Mouse (Mus musculus): Measurements from ENCODE around the gene Sufu. TPM values are rescaled to one million over a fixed set of nuclear protein-coding genes. Genes with fewer than 3 reads are reported as not detected.

The Sufu gene
- polyA plus RNA-seq, 1 experiment from 2014 or later, result 7.6 TPM

- Histone ChIP-seq H3K36me3 (ENCODE audit: inconsistent target) (0 out of 2 replicates have a peak, but pooled peaks cover 10% of the 10 kb centered on the region), H3K27ac (no peak overlapping the region), H3K79me2 (ENCODE audit: inconsistent target) (peaks cover 12% of the 10 kb centered on the region; the same call in 1 of the 2 replicates), H3K4me3 (ENCODE audit: inconsistent target) (no peak overlapping the region)
- 87% methylated on average over 22 of the region's 23 CpGs for WGBS (ENCODE audit: missing documents)
These were observed 28.7 kb upstream of the Sufu start for GRCm38 (mm10) chr19:46367798-46368590.

DNA sequence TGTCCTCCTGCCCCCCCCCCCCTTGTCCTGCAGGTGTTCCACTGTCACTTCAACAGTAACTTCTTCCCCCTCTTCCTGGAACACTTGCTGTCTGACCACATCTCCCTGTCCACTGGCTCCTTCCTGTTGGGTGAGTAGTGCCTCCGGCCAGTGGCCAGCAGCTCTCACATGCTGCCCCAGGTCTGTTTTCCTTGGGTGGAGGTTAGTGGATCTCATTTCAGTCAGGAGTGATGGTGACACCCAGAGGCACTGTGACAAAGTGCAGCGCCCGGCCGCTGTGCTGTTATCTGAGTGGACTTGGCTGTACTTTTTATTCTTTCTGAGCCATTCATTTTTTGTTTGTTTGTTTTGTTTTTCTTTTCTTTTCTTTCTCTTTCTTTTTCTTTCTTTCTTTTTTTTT, 27.5 kb upstream of the Sufu start:
- no peak overlapping the region for H3K27ac ChIP-seq
- peaks cover 12% of the 10 kb centered on the region; the same call in 1 of the 2 replicates for H3K79me2 ChIP-seq (ENCODE audit: inconsistent target)
- no peak overlapping the region for H3K4me3 ChIP-seq (ENCODE audit: inconsistent target)
- WGBS (ENCODE audit: missing documents), result 31% methylated on average over 4 of the region's 4 CpGs
- 0 out of 2 replicates have a peak, but pooled peaks cover 10% of the 10 kb centered on the region for H3K36me3 ChIP-seq (ENCODE audit: inconsistent target)

DNA sequence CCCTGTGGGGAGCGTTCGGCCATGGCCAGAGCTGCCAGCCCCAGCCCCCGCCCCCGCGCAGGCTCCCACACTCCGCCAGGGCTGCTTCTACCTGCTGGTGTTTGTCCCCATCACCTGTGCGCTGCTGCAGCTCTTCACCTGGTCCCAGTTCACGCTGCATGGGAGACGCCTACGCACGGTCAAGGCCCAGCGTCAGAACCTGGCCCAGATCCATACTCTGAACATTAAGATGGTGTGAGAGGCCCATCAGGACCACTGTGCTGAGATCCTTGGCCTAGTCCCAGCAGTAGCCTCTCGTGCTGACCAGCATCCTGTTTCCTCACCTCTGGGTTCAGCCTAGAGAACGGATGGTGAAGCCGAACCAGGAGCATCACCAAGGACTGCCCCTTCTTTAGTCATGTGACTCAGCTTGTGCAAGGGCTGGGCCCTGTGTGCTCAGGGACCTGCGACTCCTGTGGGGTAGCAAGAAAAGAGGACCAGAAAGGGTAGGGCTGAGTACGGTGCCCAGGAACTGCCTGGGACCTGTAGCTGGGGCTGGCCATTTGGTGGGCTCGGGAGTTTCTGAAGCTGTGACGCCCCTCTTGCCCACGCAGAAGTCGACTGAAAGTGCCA, 22.1 kb upstream of the Sufu start:
- H3K36me3 ChIP-seq (ENCODE audit: inconsistent target), result peaks cover 33% of the 10 kb centered on the region
- no peaks in the 10 kb centered on the region for H3K79me2 ChIP-seq (ENCODE audit: inconsistent target)
- 89% methylated on average over 21 of the region's 21 CpGs for WGBS (ENCODE audit: missing documents)
- H3K27ac ChIP-seq, result no peak overlapping the region
- no peak overlapping the region for H3K4me3 ChIP-seq (ENCODE audit: inconsistent target)

GRCm38 (mm10) chr19:46375489-46375888, 21.2 kb upstream of the Sufu start:
- 82% methylated on average over 5 of the region's 5 CpGs for WGBS (ENCODE audit: missing documents)
- H3K36me3 ChIP-seq (ENCODE audit: inconsistent target), result peaks cover 42% of the 10 kb centered on the region
- H3K27ac ChIP-seq, result no peak overlapping the region
- H3K4me3 ChIP-seq (ENCODE audit: inconsistent target), result no peak overlapping the region
- H3K79me2 ChIP-seq (ENCODE audit: inconsistent target), result no peaks in the 10 kb centered on the region

DNA sequence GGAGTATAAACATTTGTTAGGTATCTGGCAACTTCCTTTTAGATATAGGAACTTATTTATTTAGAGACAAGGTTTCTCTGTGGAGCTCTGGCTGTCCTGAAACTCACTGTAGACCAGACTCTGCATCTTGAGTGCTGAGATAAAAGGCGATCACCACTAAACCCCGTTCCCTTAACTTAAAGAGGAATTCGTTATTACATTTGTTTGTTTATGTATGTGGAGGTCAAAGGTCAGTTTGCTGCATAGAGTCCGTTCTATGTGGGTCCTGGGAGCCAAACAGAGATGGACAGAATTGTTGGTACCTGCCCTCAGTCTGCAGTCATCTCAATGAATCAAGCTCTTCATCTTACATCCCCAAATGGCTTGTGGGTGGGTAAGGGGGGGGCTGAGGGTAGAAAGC, 20.8 kb upstream of the Sufu start:
- no peak overlapping the region for H3K27ac ChIP-seq
- no peak overlapping the region for H3K4me3 ChIP-seq (ENCODE audit: inconsistent target)
- H3K36me3 ChIP-seq (ENCODE audit: inconsistent target), result peaks cover 46% of the 10 kb centered on the region
- WGBS (ENCODE audit: missing documents), result 98% methylated on average over 4 of the region's 4 CpGs
- H3K79me2 ChIP-seq (ENCODE audit: inconsistent target), result no peaks in the 10 kb centered on the region

DNA sequence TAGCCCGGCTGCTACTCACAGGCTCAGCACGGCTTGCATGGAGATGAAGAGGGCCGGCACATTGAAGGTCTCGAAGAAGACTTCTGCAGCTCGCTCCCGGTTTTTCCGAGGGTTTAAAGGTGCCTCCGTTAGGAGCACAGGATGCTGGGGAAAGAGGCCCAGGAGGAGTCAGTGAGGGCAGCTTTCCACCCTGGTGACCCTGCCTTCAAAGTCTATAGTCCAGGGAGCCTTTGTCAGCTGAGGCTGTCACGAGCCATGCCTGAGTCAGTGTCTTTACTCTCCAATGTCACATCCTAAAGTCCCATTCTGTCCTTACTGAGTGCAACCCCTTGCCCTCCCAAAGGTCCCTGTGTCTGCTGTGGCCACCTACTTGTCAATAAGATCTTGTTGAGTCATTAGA, 14.4 kb upstream of the Sufu start:
- H3K4me3 ChIP-seq (ENCODE audit: inconsistent target), result no peak overlapping the region
- WGBS (ENCODE audit: missing documents), result 93% methylated on average over 9 of the region's 9 CpGs
- no peak overlapping the region for H3K27ac ChIP-seq
- H3K79me2 ChIP-seq (ENCODE audit: inconsistent target), result peaks cover 14% of the 10 kb centered on the region
- H3K36me3 ChIP-seq (ENCODE audit: inconsistent target), result peaks cover 94% of the 10 kb centered on the region

DNA sequence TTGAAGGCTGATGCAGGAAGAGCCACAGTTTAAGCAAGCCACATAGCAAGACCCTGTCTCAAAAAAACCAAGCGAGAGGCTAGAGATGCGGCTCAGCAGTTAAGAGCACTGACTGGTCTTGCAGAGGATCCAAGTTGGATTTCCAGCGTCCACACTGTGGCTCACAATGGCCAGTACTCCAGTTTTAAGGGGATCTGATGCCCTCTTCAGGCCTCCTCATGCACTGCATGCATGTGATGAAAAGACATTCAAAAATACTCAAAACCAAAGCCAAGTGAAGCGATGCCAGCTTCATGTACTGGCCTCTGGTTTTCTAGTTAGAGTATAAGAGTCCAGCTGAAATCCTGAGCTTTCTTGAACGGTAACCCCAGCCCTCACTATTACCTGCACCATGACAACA, 6.8 kb upstream of the Sufu start:
- no peak overlapping the region for H3K27ac ChIP-seq
- 94% methylated on average over 5 of the region's 5 CpGs for WGBS (ENCODE audit: missing documents)
- no peak overlapping the region for H3K4me3 ChIP-seq (ENCODE audit: inconsistent target)
- peaks cover 90% of the 10 kb centered on the region for H3K79me2 ChIP-seq (ENCODE audit: inconsistent target)
- H3K36me3 ChIP-seq (ENCODE audit: inconsistent target), result peaks cover 29% of the 10 kb centered on the region

- 21% methylated on average over 4 of the region's 4 CpGs for WGBS (ENCODE audit: missing documents)
These were observed 4.7 kb upstream of the Sufu start for GRCm38 (mm10) chr19:46392018-46392417.

GRCm38 (mm10) chr19:46394712-46395108, 2.0 kb upstream of the Sufu start:
- Histone ChIP-seq H3K79me2 (ENCODE audit: inconsistent target) (peaks cover 80% of the 10 kb centered on the region), H3K27ac (0 out of 2 replicates have a peak overlapping the region, but pooled peaks have one; percentile 12), H3K4me3 (ENCODE audit: inconsistent target) (peak overlapping the region; percentile 90), H3K36me3 (ENCODE audit: inconsistent target) (no peaks in the 10 kb centered on the region)
- WGBS (ENCODE audit: missing documents), result 1% methylated on average over 10 of the region's 10 CpGs

More at GRCm38 (mm10) chr19:46392018-46392417, 4.7 kb upstream of the Sufu start:
- H3K27ac ChIP-seq, result no peak overlapping the region
- peaks cover 84% of the 10 kb centered on the region for H3K79me2 ChIP-seq (ENCODE audit: inconsistent target)
- no peak overlapping the region for H3K4me3 ChIP-seq (ENCODE audit: inconsistent target)
- peaks cover 13% of the 10 kb centered on the region for H3K36me3 ChIP-seq (ENCODE audit: inconsistent target)

DNA sequence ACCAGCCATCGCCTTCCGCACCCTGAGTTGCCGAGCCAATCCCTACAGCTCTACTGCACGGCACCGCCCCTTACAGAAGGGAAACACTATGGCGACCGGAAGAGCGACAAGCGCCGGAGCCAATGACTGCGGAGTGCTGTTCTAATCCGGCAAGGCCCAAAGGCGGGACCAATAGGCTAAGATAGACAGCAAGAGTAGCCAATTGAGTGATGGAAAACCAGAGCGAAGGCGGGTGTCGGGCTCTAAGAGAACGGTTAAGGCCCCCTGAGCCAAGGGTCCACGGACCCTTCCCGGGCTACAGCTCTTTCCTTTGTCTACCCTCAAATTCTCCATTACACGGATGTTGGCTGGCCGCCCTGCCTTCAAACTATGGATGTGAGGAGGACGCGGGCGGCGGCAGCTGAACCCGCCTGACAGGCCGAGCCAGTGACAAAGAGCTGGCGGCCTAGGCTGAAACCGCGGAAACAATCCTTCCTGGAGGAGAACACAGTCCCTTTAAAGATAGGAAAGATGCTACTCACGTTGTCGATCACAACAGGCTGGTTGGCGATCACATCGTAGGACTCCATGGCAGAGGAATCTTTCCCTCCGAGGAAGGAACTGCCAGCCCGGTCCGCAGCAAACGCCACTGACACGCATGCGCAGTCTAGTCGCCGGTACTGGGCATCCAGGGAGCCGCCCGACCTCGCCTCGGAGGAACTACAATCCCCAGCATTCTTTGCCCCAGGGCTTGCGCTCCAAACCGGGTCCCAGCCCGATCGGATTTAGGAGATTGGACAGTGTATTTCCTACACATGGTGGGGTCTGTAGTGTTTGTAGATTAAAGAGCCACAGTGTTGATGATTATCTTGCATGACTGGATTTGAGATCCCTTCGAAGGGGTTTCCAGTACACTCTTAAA, 1.3 kb upstream of the Sufu start, which contains the start of gene Actr1a:
Gene Actr1a, minus strand, starts transcription at position 640 of the 901 bp plus-strand sequence.
- peak within 1 kb of the TSS; percentile 90 for H3K4me3 ChIP-seq (ENCODE audit: inconsistent target)
- WGBS (ENCODE audit: missing documents), result 1% methylated on average over 51 of the region's 51 CpGs
- peaks cover 80% of the 10 kb centered on the region for H3K79me2 ChIP-seq (ENCODE audit: inconsistent target)
- H3K36me3 ChIP-seq (ENCODE audit: inconsistent target), result no peaks in the 10 kb centered on the region
- H3K27ac ChIP-seq, result peak within 1 kb of the TSS; percentile 72

- H3K79me2 ChIP-seq (ENCODE audit: inconsistent target), result peaks cover 73% of the 10 kb centered on the region
- H3K27ac ChIP-seq, result peak overlapping the region; percentile 72; the same call in 1 of the 2 replicates
- H3K4me3 ChIP-seq (ENCODE audit: inconsistent target), result peak overlapping the region; percentile 90
- no peaks in the 10 kb centered on the region for H3K36me3 ChIP-seq (ENCODE audit: inconsistent target)
- WGBS (ENCODE audit: missing documents), result 6% methylated on average over 8 of the region's 8 CpGs
These were observed 587 bp upstream of the Sufu start for GRCm38 (mm10) chr19:46396109-46396508.

GRCm38 (mm10) chr19:46397436-46398001, 823 bp downstream of the Sufu start:
- Histone ChIP-seq H3K79me2 (ENCODE audit: inconsistent target) (peaks cover 59% of the 10 kb centered on the region), H3K27ac (no peak overlapping the region), H3K4me3 (ENCODE audit: inconsistent target) (peak overlapping the region; percentile 75), H3K36me3 (ENCODE audit: inconsistent target) (no peaks in the 10 kb centered on the region)
- WGBS (ENCODE audit: missing documents), result 6% methylated on average over 18 of the region's 19 CpGs

DNA sequence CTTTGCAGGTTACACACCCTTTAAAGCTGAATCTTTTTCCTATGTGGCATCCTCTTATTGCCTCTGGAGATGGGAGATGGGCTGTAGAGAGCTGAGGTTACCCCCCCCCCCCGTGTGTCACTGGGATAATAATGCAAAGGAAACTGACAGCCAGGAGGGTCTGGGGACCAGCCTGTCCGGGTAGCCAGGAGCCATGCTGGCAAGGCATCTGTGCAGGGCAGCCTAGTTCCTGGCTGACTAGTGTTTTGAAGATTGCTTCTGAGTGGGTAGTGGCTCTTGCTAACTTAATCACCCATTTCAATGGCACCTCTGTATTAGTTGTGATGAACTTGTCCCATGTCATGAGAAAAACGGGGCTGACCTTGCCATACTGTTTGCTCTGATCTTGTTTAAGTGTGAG, 1.7 kb downstream of the Sufu start:
- Histone ChIP-seq H3K79me2 (ENCODE audit: inconsistent target) (peaks cover 50% of the 10 kb centered on the region), H3K27ac (no peak overlapping the region), H3K36me3 (ENCODE audit: inconsistent target) (0 out of 2 replicates have a peak, but pooled peaks cover 2% of the 10 kb centered on the region), H3K4me3 (ENCODE audit: inconsistent target) (no peak overlapping the region)
- WGBS (ENCODE audit: missing documents), result 89% methylated on average over 3 of the region's 3 CpGs

DNA sequence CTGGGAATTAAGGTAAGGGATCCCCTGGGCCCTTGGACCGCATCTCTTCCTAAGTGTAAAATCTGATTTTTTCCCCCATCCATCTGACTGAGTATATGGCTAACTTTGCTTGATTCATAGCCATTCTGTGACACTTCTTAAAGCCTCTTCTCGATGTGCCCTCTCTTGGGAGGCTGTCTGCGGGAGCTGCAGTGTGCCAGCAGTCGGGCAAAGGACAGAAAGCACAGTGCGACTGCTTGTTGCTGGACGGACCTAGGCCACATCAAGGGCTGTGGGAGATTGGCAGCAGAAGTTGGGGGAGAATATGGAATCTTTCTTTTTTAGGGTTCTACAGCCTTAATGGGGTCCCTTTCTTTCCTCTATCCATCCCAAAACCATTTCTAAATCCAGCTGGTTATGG, 2.7 kb downstream of the Sufu start:
- Histone ChIP-seq H3K27ac (no peak overlapping the region), H3K79me2 (ENCODE audit: inconsistent target) (peaks cover 40% of the 10 kb centered on the region), H3K36me3 (ENCODE audit: inconsistent target) (peaks cover 3% of the 10 kb centered on the region; the same call in 1 of the 2 replicates), H3K4me3 (ENCODE audit: inconsistent target) (no peak overlapping the region)
- 95% methylated on average over 6 of the region's 6 CpGs for WGBS (ENCODE audit: missing documents)
